ENCODE assay signal across 9 mouse cellular contexts in genomic region chr1:183299161-183299560, GRCm38 (mm10). TPM values are rescaled to one million over a fixed set of nuclear protein-coding genes. Genes with fewer than 3 reads are reported as not detected.
DNase-seq lines count a peak whose midpoint lies in the region; ATAC-seq lines count a peak whose summit lies in the region.
"Had no signal": no experiment of that assay in that cellular context is flagged by ENCODE, and none has a peak within 500 bp of the region (broad histone marks: within the 10 kb centered on the region; RNA-seq: fewer than 3 reads in every experiment).

No protein-coding gene starts in this region.

- H3K9ac ChIP-seq in liver, embryonic 12.5 days = no peak overlapping the region
- H3K9ac ChIP-seq: embryonic facial prominence, embryonic 15.5 days had no signal

- H3K36me3 ChIP-seq in liver, embryonic 12.5 days = peaks cover under 1% of the 10 kb centered on the region; the same call in 1 of the 2 replicates
- H3K36me3 ChIP-seq: embryonic facial prominence, embryonic 15.5 days had no signal

- ATAC-seq in liver, embryonic 12.5 days = no peak
- no peak for ATAC-seq in megakaryocyte-erythroid progenitor cell, adult 5-6 weeks (replicated peaks; ENCODE audit: low FRiP score, low TSS enrichment, poor library complexity, severe bottlenecking)

- H3K4me1 ChIP-seq in liver, embryonic 12.5 days = peaks cover 8% of the 10 kb centered on the region; the same call in 1 of the 2 replicates
- H3K4me1 ChIP-seq: embryonic facial prominence, embryonic 15.5 days had no signal

- DNase-seq in liver = peak; percentile 84
- peak; percentile 82 for DNase-seq in brain, embryonic 18.5 days (ENCODE audit: low read depth, low spot score)
- peak; percentile 97 to 98 for DNase-seq in frontal cortex, postnatal 36 days (ENCODE audit: low spot score in 2 of 2)
- peak; percentile 84 to 85 for DNase-seq in kidney, postnatal 4 days
- DNase-seq in lung, adult 18-20 months = peak; percentile 85 to 91
- DNase-seq in spleen, adult 12 weeks (ENCODE audit: low spot score) = peak; percentile 76

- no peaks in the 10 kb centered on the region for H3K9me3 ChIP-seq in liver, embryonic 12.5 days (replicated peaks)
- H3K9me3 ChIP-seq: embryonic facial prominence, embryonic 15.5 days had no signal

- no peak overlapping the region for H3K27ac ChIP-seq in liver, embryonic 12.5 days
- H3K27ac ChIP-seq: embryonic facial prominence, embryonic 15.5 days had no signal

- H3K27me3 ChIP-seq in liver, embryonic 12.5 days (replicated peaks) = no peaks in the 10 kb centered on the region
- H3K27me3 ChIP-seq: embryonic facial prominence, embryonic 15.5 days had no signal

- H3K4me2 ChIP-seq in liver, embryonic 12.5 days = no peak overlapping the region

- H3K4me3 ChIP-seq in liver, embryonic 12.5 days = no peak overlapping the region

- WGBS in liver, embryonic 12.5 days (ENCODE audit: insufficient replicate concordance) = 79% methylated on average over 6 of the region's 6 CpGs

RNA-seq across cellular contexts. Expression of gene Brox, which starts 2.1 kb away (rescaled TPM):
- 24.4 and 26.4 TPM in 2 replicates for polyA plus RNA-seq in liver, embryonic 12.5 days (2016; fragmentation: Nextera tagmentation; extraction: Ambion mirVana)
- total RNA-seq in megakaryocyte-erythroid progenitor cell, adult 5-6 weeks (2014; fragmentation: Nextera tagmentation) = 26.4 and 37.9 TPM in 2 replicates
- 35.6 and 40.7 TPM in 2 replicates for total RNA-seq in megakaryocyte-erythroid progenitor cell, adult 5-6 weeks (2017)

RNA-seq across cellular contexts. Expression of gene Aida, which starts 2.8 kb away (rescaled TPM):
- 26.7 and 26.9 TPM in 2 replicates for polyA plus RNA-seq in liver, embryonic 12.5 days (2016; fragmentation: Nextera tagmentation; extraction: Ambion mirVana)
- 37.6 and 47.9 TPM in 2 replicates for total RNA-seq in megakaryocyte-erythroid progenitor cell, adult 5-6 weeks (2014; fragmentation: Nextera tagmentation)
- 76.2 and 88.4 TPM in 2 replicates for total RNA-seq in megakaryocyte-erythroid progenitor cell, adult 5-6 weeks (2017)
